23 mouse cellular contexts compared by ENCODE assay signal in genomic region chr1:170434146-170434545, GRCm38 (mm10).
DNase-seq lines count a peak whose midpoint lies in the region; ATAC-seq and TF ChIP-seq lines count a peak whose summit lies in the region.
"Had no signal": no experiment of that assay in that cellular context is flagged by ENCODE, and none has a peak within 500 bp of the region (broad histone marks: within the 10 kb centered on the region; RNA-seq: fewer than 3 reads in every experiment).

No protein-coding gene starts in this region.

- H3K9ac ChIP-seq in kidney, embryonic 15.5 days, result no peak overlapping the region
- no peak overlapping the region for H3K9ac ChIP-seq in kidney, postnatal 0 days (ENCODE audit: low read depth, low read length)
- H3K9ac ChIP-seq: embryonic facial prominence, embryonic 12.5 days; forebrain, embryonic 13.5 days; forebrain, embryonic 15.5 days had no signal

- H3K9me3 ChIP-seq in kidney, embryonic 15.5 days (replicated peaks), result no peaks in the 10 kb centered on the region
- no peaks in the 10 kb centered on the region for H3K9me3 ChIP-seq in kidney, postnatal 0 days (replicated peaks; ENCODE audit: low read length)
- H3K9me3 ChIP-seq: embryonic facial prominence, embryonic 10.5 days; embryonic facial prominence, embryonic 12.5 days; forebrain, embryonic 13.5 days; forebrain, embryonic 15.5 days; G1E had no signal

- peak; percentile 70 for DNase-seq in kidney, adult 2 months
- no peak for DNase-seq in kidney, adult 18-20 months
- no peak for DNase-seq in kidney, postnatal 4 days
- peak; percentile 29 for DNase-seq in kidney, postnatal 0 days (ENCODE audit: low spot score)
- no peak for DNase-seq in kidney, postnatal 36 days
- DNase-seq: adrenal gland, adult 8-10 months; adrenal gland, postnatal 14 days; adrenal gland, postnatal 36 days; B cell, adult 2 months; cerebellum, adult 11-12 months; cerebellum, adult 2 months; cerebellum, adult 9-10 months; cerebellum, postnatal 10 days; cerebellum, postnatal 25 days had no signal

- H3K27me3 ChIP-seq in kidney, adult 2 months (replicated peaks; ENCODE audit: control insufficient read depth, insufficient read depth, low read length), result no peaks in the 10 kb centered on the region
- H3K27me3 ChIP-seq in kidney, embryonic 15.5 days, result no peaks in the 10 kb centered on the region
- H3K27me3 ChIP-seq in kidney, postnatal 0 days (ENCODE audit: insufficient read depth, low read length), result no peaks in the 10 kb centered on the region
- H3K27me3 ChIP-seq: embryonic facial prominence, embryonic 12.5 days; forebrain, embryonic 13.5 days; forebrain, embryonic 15.5 days; Patski had no signal

- no peak for ATAC-seq in kidney, embryonic 15.5 days (replicated peaks; ENCODE audit: low FRiP score)
- no peak for ATAC-seq in kidney, postnatal 0 days (replicated peaks; ENCODE audit: low FRiP score, low read depth)
- ATAC-seq: activated CD4-positive, CD25-positive, alpha-beta regulatory T cell, adult 4 months; CD4-positive, CD25-positive, alpha-beta regulatory T cell, adult 4 months; forebrain, embryonic 13.5 days; forebrain, embryonic 15.5 days; Patski had no signal

- no peak overlapping the region for H3K4me3 ChIP-seq in kidney, adult 2 months (ENCODE audit: insufficient read depth, low read depth, low read length)
- no peak overlapping the region for H3K4me3 ChIP-seq in kidney, embryonic 15.5 days (replicated peaks)
- no peak overlapping the region for H3K4me3 ChIP-seq in kidney, postnatal 0 days (replicated peaks; ENCODE audit: low read depth, low read length)
- H3K4me3 ChIP-seq: embryonic facial prominence, embryonic 10.5 days; embryonic facial prominence, embryonic 12.5 days; forebrain, embryonic 13.5 days; forebrain, embryonic 15.5 days had no signal

- H3K4me2 ChIP-seq in kidney, embryonic 15.5 days, result no peak overlapping the region
- no peak overlapping the region for H3K4me2 ChIP-seq in kidney, postnatal 0 days (ENCODE audit: low read length)
- H3K4me2 ChIP-seq: embryonic facial prominence, embryonic 12.5 days; forebrain, embryonic 13.5 days; forebrain, embryonic 15.5 days had no signal

- peak overlapping the region; percentile 96 for H3K27ac ChIP-seq in kidney, adult 2 months (ENCODE audit: insufficient read depth, low read depth, low read length)
- peak overlapping the region; percentile 78 for H3K27ac ChIP-seq in kidney, embryonic 15.5 days
- H3K27ac ChIP-seq in kidney, postnatal 0 days, result peak overlapping the region; percentile 70; the same call in 1 of the 2 replicates
- H3K27ac ChIP-seq: embryonic facial prominence, embryonic 10.5 days; embryonic facial prominence, embryonic 12.5 days; forebrain, embryonic 13.5 days; forebrain, embryonic 15.5 days had no signal

- TF ChIP-seq CTCF in kidney, adult 2 months (conservative IDR thresholded peaks at IDR 0.05; ENCODE audit: insufficient read depth, insufficient read length, low read depth, low read length), result no peak
- no peak for TF ChIP-seq CTCF in kidney, postnatal 0 days (IDR thresholded peaks at IDR 0.05; ENCODE audit: low read depth)

- TF ChIP-seq POLR2A in kidney, adult 2 months (IDR thresholded peaks at IDR 0.05; ENCODE audit: low read depth, low read length), result no peak

- H3K4me1 ChIP-seq in kidney, adult 2 months (ENCODE audit: control insufficient read depth, insufficient read depth, low read length), result peaks cover 50% of the 10 kb centered on the region
- peaks cover 49% of the 10 kb centered on the region for H3K4me1 ChIP-seq in kidney, embryonic 15.5 days
- peaks cover 14% of the 10 kb centered on the region; the same call in 1 of the 2 replicates for H3K4me1 ChIP-seq in kidney, postnatal 0 days (replicated peaks; ENCODE audit: insufficient read depth, low read length)

- no peaks in the 10 kb centered on the region for H3K36me3 ChIP-seq in kidney, adult 2 months (ENCODE audit: control insufficient read depth, insufficient read depth, low read length)
- no peaks in the 10 kb centered on the region for H3K36me3 ChIP-seq in kidney, embryonic 15.5 days
- H3K36me3 ChIP-seq in kidney, postnatal 0 days (ENCODE audit: insufficient read depth, low read length), result no peaks in the 10 kb centered on the region
- H3K36me3 ChIP-seq: embryonic facial prominence, embryonic 10.5 days; embryonic facial prominence, embryonic 12.5 days; forebrain, embryonic 15.5 days; G1E had no signal

- WGBS in kidney, adult 2 months, result 33% methylated on average over 4 of the region's 4 CpGs
- WGBS in kidney, embryonic 15.5 days, result 57% methylated on average over 4 of the region's 4 CpGs
- WGBS in kidney, postnatal 0 days, result 58% methylated on average over 4 of the region's 4 CpGs

Comparison
In these comparisons a context has a peak if more than half of its experiments do, and no peak if none do; other contexts are left out.
1. DNase-seq: peak in kidney, adult 2 months (single experiment) and kidney, postnatal 0 days (single experiment); none in kidney, adult 18-20 months (single experiment), kidney, postnatal 4 days (0 of 2) and kidney, postnatal 36 days (0 of 2).
2. Peak in every context shown above with its lines, with median percentiles within 50 percentile points of each other: H3K27ac ChIP-seq.